Mouse (Mus musculus) ES-Bruce4 (cell line): ENCODE results near the gene Tmc5. TPM values are rescaled to one million over a fixed set of nuclear protein-coding genes. Genes with fewer than 3 reads are reported as not detected.

Experiments
- H3K27ac ChIP-seq: 2 replicates; pipeline ENCODE4 v1.5.1; 2012; ENCODE audit warnings: low read length, inconsistent platforms; ENCODE audit not compliant: insufficient read depth
- H3K27me3 ChIP-seq: 2 replicates; pipeline ENCODE4 v1.6.1; 2012; ENCODE audit warnings: mild to moderate bottlenecking, low read length, inconsistent platforms; ENCODE audit not compliant: control insufficient read depth, poor library complexity, insufficient read depth, severe bottlenecking
- H3K36me3 ChIP-seq: 2 replicates; pipeline ENCODE4 v1.6.1; 2012; ENCODE audit warnings: inconsistent platforms, mild to moderate bottlenecking, low read length, moderate library complexity; ENCODE audit not compliant: control insufficient read depth, poor library complexity, insufficient read depth, severe bottlenecking
- H3K4me1 ChIP-seq: one replicate; pipeline ENCODE4 v1.8.1; 2011; ENCODE audit warnings: low read length; ENCODE audit not compliant: control insufficient read depth, insufficient read depth
- H3K4me3 ChIP-seq: 2 replicates; pipeline ENCODE4 v1.5.1; 2011; ENCODE audit warnings: low read depth, mild to moderate bottlenecking, low read length
- H3K9ac ChIP-seq: 2 replicates; pipeline ENCODE4 v1.6.1; 2012; ENCODE audit warnings: low read depth, mild to moderate bottlenecking, inconsistent platforms; ENCODE audit not compliant: poor library complexity, severe bottlenecking
- H3K9me3 ChIP-seq: replicated peaks from 2 replicates; pipeline ENCODE4 v1.6.1; 2012; ENCODE audit warnings: mild to moderate bottlenecking, low read length, inconsistent platforms; ENCODE audit not compliant: control insufficient read depth, poor library complexity, insufficient read depth, severe bottlenecking
- CTCF ChIP-seq: IDR thresholded peaks from one replicate; pipeline ENCODE4 v1.8.1; 2011; ENCODE audit warnings: low read depth, low read length
- EP300 ChIP-seq: IDR thresholded peaks from 2 replicates; pipeline ENCODE4 v1.6.1; 2011; ENCODE audit warnings: low read depth, low read length; ENCODE audit not compliant: insufficient read depth
- POLR2A ChIP-seq: IDR thresholded peaks from one replicate; pipeline ENCODE4 v1.8.1; 2011; ENCODE audit warnings: low read length; ENCODE audit not compliant: insufficient read depth
- polyA plus RNA-seq: library from polyadenylated mRNA; stranded (reverse); fragments of >200 nt; gene quantifications from 2 replicates; pipeline ENCODE4 v1.2.4, GENCODE M21; 2011; ENCODE audit warnings: low read depth; ENCODE audit not compliant: missing spikeins, insufficient read depth, insufficient read length

The Tmc5 gene
- polyA plus RNA-seq, 1 experiment: 0.16 TPM

DNA sequence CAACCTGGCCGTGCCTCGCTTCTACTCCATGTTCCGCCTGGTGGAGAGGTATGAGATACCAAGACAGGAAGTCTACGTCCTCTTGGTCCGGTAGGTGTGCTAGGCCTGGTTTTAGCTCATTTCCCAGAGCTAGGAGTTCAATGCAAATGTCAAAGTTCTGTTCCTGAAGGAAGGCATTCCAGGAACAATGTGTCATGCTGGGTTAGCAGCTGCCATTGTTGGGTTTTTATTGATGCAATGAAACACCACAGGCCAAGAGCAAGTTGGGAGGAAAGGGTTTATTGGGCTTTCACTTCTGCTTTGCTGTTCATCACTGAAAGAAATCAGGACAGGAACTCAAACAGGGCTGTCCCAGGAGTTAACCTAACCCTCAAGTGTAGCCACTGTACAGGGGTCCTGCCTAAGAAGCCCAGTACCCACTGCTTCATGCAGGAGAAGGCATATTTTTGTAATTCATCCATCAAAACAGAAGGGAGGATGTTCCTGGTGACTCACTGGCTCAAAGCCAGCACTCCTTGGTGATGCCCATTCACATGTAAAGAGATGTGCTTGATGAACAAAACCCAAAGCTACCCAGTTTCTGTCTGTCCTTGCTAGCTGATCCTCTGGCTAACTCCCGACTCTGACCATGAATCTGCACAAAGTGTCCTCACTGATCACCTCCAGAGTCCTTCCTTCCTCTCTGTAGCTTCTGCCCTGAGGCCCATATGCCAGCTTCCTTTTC is 55.6 kb downstream of the Tmc5 start:
- no peak overlapping the region for H3K4me3 ChIP-seq
- H3K36me3 ChIP-seq: no peaks in the 10 kb centered on the region
- TF ChIP-seq CTCF: no peak
- TF ChIP-seq POLR2A: no peak
- no peak for TF ChIP-seq EP300
- peaks cover 2% of the 10 kb centered on the region for H3K4me1 ChIP-seq
- H3K9ac ChIP-seq: no peak overlapping the region
- H3K27ac ChIP-seq: no peak overlapping the region
- H3K27me3 ChIP-seq: no peaks in the 10 kb centered on the region
- no peaks in the 10 kb centered on the region for H3K9me3 ChIP-seq

GRCm38 (mm10) chr7:118656730-118657129 is 59.6 kb downstream of the Tmc5 start:
- H3K27ac ChIP-seq: no peak overlapping the region
- TF ChIP-seq CTCF (no peak), EP300 (peak; percentile 76; the same call in 1 of the 2 replicates), POLR2A (no peak)
- no peaks in the 10 kb centered on the region for H3K9me3 ChIP-seq
- peaks cover 2% of the 10 kb centered on the region for H3K4me1 ChIP-seq
- H3K36me3 ChIP-seq: no peaks in the 10 kb centered on the region
- no peak overlapping the region for H3K9ac ChIP-seq
- no peaks in the 10 kb centered on the region for H3K27me3 ChIP-seq
- H3K4me3 ChIP-seq: no peak overlapping the region

GRCm38 (mm10) chr7:118667773-118668172 is 70.7 kb downstream of the Tmc5 start:
- H3K27ac ChIP-seq: no peak overlapping the region
- H3K36me3 ChIP-seq: no peaks in the 10 kb centered on the region
- H3K9ac ChIP-seq: no peak overlapping the region
- TF ChIP-seq POLR2A: no peak
- TF ChIP-seq EP300: no peak
- no peak for TF ChIP-seq CTCF
- H3K9me3 ChIP-seq: no peaks in the 10 kb centered on the region
- no peaks in the 10 kb centered on the region for H3K4me1 ChIP-seq
- H3K27me3 ChIP-seq: no peaks in the 10 kb centered on the region
- no peak overlapping the region for H3K4me3 ChIP-seq

GRCm38 (mm10) chr7:118670142-118670541 is 73.0 kb downstream of the Tmc5 start:
- Histone ChIP-seq H3K36me3 (no peaks in the 10 kb centered on the region), H3K27ac (no peak overlapping the region), H3K4me3 (no peak overlapping the region), H3K9ac (no peak overlapping the region), H3K4me1 (no peaks in the 10 kb centered on the region), H3K9me3 (no peaks in the 10 kb centered on the region), H3K27me3 (no peaks in the 10 kb centered on the region)
- no peak for TF ChIP-seq CTCF
- TF ChIP-seq EP300: no peak
- no peak for TF ChIP-seq POLR2A

GRCm38 (mm10) chr7:118676826-118677225 is 79.7 kb downstream of the Tmc5 start:
- H3K27me3 ChIP-seq: no peaks in the 10 kb centered on the region
- H3K9ac ChIP-seq: no peak overlapping the region
- no peaks in the 10 kb centered on the region for H3K36me3 ChIP-seq
- TF ChIP-seq CTCF: no peak
- no peak for TF ChIP-seq EP300
- no peak overlapping the region for H3K4me3 ChIP-seq
- no peak overlapping the region for H3K27ac ChIP-seq
- no peaks in the 10 kb centered on the region for H3K4me1 ChIP-seq
- no peaks in the 10 kb centered on the region for H3K9me3 ChIP-seq

DNA sequence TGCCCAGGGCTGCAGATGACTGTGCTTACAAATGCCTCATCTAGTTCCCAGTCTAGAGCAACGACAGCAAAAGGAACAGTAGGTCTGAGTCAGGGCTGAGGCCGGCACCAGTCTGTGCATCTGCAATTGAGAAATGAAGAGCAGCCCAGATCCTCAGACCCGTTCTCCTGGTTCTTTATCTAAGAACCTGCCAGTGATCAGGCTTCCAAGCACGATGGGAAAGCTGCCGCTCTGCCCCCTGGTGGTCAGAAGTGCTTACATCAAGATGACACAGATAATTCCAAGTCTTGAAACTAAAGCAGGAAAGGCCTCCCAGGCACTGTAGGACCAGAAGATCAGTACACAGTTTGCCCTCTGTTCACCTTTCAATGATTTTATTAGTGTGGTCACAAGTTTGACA is 91.1 kb downstream of the Tmc5 start:
- TF ChIP-seq CTCF (peak; percentile 73), EP300 (no peak)
- Histone ChIP-seq H3K9me3 (no peaks in the 10 kb centered on the region), H3K27me3 (no peaks in the 10 kb centered on the region), H3K27ac (no peak overlapping the region), H3K36me3 (peaks cover 12% of the 10 kb centered on the region), H3K4me3 (no peak overlapping the region), H3K9ac (no peak overlapping the region), H3K4me1 (no peaks in the 10 kb centered on the region)
